Mouse (Mus musculus) heart, adult 9 months (tissue): ENCODE measurements around the gene Rbfox3.

Source experiments
- DNase-seq, 2 experiments: peaks; one replicate each; pipeline ENCODE4 v3.0.0; 2022; ENCODE audit warnings: low spot score in 2 of 2

Gene Rbfox3

GRCm38 (mm10) chr11:118911307-118912070, at the start of gene Rbfox3:
TSS of gene Rbfox3 (minus strand) at chr11:118911597.
- no peak for DNase-seq

GRCm38 (mm10) chr11:118960649-118961048, 49.3 kb upstream of the Rbfox3 start:
- no peak for DNase-seq

- peak; percentile 42 to 69 for DNase-seq
Measured at GRCm38 (mm10) chr11:118957070-118957471, 45.7 kb upstream of the Rbfox3 start.

GRCm38 (mm10) chr11:118955016-118955415, 43.6 kb upstream of the Rbfox3 start:
- DNase-seq, result no peak

GRCm38 (mm10) chr11:118945868-118946267, 34.5 kb upstream of the Rbfox3 start:
- DNase-seq, result no peak

- no peak for DNase-seq
Measured at GRCm38 (mm10) chr11:118941268-118941667, 29.9 kb upstream of the Rbfox3 start.

- DNase-seq, result peak; percentile 24 to 25
Measured at GRCm38 (mm10) chr11:118940539-118940938, 29.1 kb upstream of the Rbfox3 start.

GRCm38 (mm10) chr11:118939731-118940130, 28.3 kb upstream of the Rbfox3 start:
- no peak for DNase-seq

- no peak for DNase-seq
Measured at GRCm38 (mm10) chr11:118934925-118935324, 23.5 kb upstream of the Rbfox3 start.

GRCm38 (mm10) chr11:118927081-118927480, 15.7 kb upstream of the Rbfox3 start:
- DNase-seq, result no peak

GRCm38 (mm10) chr11:118921852-118922251, 10.5 kb upstream of the Rbfox3 start:
- DNase-seq, result no peak

GRCm38 (mm10) chr11:118916423-118917030, 5.1 kb upstream of the Rbfox3 start:
- DNase-seq, result peak in 1 of 2 experiments; percentile 2

- no peak for DNase-seq
Measured at GRCm38 (mm10) chr11:118915888-118916287, 4.5 kb upstream of the Rbfox3 start.

- DNase-seq, result no peak
Measured at GRCm38 (mm10) chr11:118912686-118913085, 1.3 kb upstream of the Rbfox3 start.

- DNase-seq, result no peak
Measured at GRCm38 (mm10) chr11:118910756-118911155, 641 bp downstream of the Rbfox3 start.

- no peak for DNase-seq
Measured at GRCm38 (mm10) chr11:118909814-118910201, 1.6 kb downstream of the Rbfox3 start.

GRCm38 (mm10) chr11:118908981-118909813, 2.2 kb downstream of the Rbfox3 start:
- DNase-seq, result no peak

GRCm38 (mm10) chr11:118908431-118908980, 2.9 kb downstream of the Rbfox3 start:
- no peak for DNase-seq

- no peak for DNase-seq
Measured at GRCm38 (mm10) chr11:118907471-118908401, 3.7 kb downstream of the Rbfox3 start.

GRCm38 (mm10) chr11:118906824-118907470, 4.5 kb downstream of the Rbfox3 start:
- no peak for DNase-seq
